Mouse (Mus musculus): ENCODE measurements around the gene Ece1.
A peak's percentile ranks its signal among the peaks of the same experiment; 100 is the strongest.

The Ece1 gene

GRCm38 (mm10) chr4:137855741-137856341 is 6.2 kb upstream of the Ece1 start:
- no peak for DNase-seq (ENCODE audit: low spot score)

DNA sequence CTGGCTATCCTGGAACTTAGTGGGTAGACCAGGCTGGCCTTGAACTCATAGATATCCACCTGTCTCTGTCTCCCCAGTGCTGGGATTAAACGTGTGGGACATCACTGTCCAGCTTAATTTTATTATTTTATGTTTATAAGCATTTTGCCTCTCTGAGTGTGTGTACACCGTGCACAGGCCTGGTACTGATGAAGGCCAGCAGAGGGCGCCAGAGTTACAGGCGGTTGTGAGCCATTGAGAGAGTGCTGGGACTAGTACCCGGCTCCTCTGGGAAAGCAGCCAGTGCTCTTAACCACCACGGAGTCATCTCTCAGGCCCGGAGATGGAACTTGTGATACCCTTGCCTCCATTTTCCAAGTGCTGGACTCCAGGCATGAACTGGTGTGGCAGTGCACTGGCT is 4.9 kb upstream of the Ece1 start:
- peak; percentile 45 for DNase-seq (ENCODE audit: low spot score)

GRCm38 (mm10) chr4:137858371-137858770 is 3.7 kb upstream of the Ece1 start:
- no peak for DNase-seq (ENCODE audit: low spot score)

DNA sequence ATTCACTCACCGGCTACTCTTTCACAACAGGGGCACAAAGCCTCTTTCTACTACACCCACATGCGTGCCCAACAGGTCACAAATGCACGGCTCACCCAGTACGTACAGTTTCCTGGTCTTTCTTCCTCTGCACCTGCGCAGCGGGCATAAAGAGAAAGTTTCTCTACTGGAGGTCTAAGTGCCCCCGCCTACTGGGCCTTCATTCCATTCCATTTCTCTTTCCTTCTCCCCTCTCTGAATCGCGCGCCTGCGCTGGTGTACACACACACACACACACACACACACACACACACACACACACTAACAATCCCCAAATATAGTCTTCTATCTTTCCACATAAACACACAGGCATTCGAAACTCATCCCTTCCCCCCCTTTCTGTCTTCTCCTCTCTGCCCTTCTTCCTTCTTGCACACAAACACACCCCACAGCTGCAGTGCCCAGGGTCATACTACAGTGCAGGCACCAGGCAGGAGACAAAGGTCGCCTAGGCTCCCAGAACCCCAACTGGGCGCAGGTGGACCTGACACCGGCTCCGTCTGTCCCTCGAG is 501 bp upstream of the Ece1 start:
- DNase-seq (ENCODE audit: low spot score) = no peak

GRCm38 (mm10) chr4:137862516-137863240 is 641 bp downstream of the Ece1 start:
- no peak for DNase-seq (ENCODE audit: low spot score)

DNA sequence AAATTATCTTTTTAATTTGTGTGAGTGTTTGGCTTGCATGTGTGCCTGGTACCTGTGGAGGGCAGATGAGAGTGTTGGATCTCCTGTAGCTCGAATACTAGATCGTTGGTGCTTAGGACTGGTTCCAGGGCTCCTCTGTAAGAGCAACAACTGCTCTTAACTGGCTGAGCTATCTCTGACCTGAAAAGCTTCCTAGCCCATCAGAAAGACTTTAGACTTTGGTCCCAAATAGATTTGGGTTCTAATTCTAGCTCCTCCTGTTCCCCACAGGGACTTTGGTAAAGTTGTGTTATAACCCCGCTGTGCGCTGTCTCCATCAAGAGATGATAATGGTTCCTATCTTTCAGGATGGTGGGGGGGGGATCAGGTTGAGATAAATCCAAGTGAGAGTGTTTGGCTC is 2.0 kb downstream of the Ece1 start:
- no peak for DNase-seq (ENCODE audit: low spot score)

- no peak for DNase-seq (ENCODE audit: low spot score)
Observed at GRCm38 (mm10) chr4:137864769-137865168, 2.7 kb downstream of the Ece1 start.

DNA sequence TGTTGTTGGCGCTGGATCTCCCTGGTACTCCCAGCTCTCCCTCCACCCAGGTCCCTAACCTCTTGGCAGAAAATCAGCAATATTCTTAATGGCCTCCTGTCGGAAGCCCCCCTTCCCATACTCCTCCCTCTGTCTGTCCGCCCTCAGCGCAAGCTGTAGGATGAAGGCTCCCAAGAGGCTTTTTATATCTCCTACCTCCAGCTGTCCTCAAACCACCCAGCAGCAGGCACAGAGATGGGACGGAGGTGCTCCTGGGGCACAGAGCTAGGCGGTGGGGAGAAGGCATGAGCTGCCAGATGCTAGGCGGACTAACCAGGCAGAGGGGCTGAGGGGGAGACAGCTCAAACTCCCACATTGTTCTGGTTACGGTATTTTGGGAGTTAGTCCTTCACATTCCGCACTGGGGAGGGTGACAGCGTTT is 3.2 kb downstream of the Ece1 start:
- no peak for DNase-seq (ENCODE audit: low spot score)

- DNase-seq (ENCODE audit: low spot score) = peak; percentile 52
Observed at GRCm38 (mm10) chr4:137866206-137866863, 4.3 kb downstream of the Ece1 start.

GRCm38 (mm10) chr4:137867225-137867624 is 5.2 kb downstream of the Ece1 start:
- no peak for DNase-seq (ENCODE audit: low spot score)

DNA sequence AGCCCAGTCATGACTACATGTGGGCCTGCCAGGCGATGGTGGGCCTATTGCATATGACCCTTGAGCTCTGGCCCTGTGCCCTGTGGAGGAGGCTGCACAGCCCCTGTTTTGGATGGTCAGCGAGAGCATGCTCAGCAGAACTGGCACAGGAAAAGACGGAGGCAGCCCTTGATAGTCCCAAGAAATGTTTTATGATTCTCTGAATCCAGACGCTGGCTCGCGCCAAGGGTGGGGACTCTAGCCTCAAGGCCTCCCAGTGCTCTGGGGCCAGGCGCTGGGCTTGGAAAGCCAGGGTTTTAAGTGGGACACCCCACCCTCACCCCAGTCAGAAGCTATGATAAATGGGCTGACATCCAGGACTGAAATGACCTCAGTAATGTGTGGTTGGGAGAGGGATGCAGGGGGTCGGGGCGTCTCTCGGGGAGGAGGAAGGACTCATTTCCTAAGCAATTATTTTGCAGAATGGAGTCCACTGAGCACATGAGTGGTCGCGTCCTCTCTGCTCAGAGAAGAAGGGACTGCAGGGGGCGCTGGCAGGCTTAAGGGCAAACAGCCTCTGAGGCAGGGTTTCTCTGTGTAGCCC is 5.7 kb downstream of the Ece1 start:
- no peak for DNase-seq (ENCODE audit: low spot score)

DNA sequence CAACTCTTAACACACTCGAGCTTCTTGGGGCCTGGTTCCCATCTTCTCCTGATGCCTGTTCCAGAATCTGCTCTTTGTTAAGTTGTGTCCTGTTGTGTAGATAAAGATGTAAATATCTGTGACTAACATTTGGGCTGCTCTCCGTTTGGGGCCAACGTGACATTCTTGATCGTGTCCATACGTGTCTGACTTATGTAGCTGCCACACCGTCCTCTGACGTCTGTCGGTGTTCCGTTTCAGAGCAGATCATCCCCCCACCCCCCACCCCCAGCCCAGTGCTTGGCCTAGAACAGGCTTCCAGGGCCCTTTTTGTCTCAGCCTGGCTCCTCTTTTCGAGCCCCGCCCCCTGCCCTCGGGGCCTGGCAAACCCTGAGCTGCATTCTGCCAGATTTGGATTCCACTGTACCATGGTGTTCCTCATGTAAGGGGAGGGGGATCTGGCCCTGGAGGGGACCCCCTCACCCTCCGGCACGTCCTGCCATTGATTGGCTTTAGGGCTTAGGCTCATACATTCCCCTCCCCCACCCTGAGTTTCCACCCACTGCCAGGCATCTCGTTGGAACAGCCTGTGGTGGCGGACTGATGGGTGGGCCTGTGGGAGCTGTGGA is 7.7 kb downstream of the Ece1 start:
- DNase-seq (ENCODE audit: low spot score) = peak; percentile 48

- DNase-seq (ENCODE audit: low spot score) = no peak
Observed at GRCm38 (mm10) chr4:137870979-137871378, 8.9 kb downstream of the Ece1 start.

DNA sequence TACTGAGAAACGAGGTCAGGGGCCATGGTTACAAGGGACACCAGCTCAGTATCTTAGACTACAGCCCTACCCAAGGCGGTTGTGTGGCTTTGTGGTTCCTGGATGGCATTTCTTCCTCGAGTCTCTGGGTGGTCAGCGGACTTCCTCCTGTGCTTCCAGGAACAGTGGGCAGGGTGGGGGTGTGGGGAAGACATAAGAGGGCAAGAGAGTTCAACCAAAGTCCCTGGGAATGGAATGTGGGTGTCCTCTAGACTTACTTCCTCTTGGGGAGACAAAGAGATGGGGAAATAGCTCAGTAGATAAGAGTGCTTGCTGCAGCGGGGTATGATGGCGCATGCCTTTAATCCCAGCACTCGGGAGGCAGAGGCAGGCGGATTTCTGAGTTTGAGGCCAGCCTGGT is 9.4 kb downstream of the Ece1 start:
- DNase-seq (ENCODE audit: low spot score) = no peak

- DNase-seq (ENCODE audit: low spot score) = no peak
Observed at GRCm38 (mm10) chr4:137874337-137874736, 12.3 kb downstream of the Ece1 start.

GRCm38 (mm10) chr4:137874826-137875225 is 12.8 kb downstream of the Ece1 start:
- DNase-seq (ENCODE audit: low spot score) = no peak

DNA sequence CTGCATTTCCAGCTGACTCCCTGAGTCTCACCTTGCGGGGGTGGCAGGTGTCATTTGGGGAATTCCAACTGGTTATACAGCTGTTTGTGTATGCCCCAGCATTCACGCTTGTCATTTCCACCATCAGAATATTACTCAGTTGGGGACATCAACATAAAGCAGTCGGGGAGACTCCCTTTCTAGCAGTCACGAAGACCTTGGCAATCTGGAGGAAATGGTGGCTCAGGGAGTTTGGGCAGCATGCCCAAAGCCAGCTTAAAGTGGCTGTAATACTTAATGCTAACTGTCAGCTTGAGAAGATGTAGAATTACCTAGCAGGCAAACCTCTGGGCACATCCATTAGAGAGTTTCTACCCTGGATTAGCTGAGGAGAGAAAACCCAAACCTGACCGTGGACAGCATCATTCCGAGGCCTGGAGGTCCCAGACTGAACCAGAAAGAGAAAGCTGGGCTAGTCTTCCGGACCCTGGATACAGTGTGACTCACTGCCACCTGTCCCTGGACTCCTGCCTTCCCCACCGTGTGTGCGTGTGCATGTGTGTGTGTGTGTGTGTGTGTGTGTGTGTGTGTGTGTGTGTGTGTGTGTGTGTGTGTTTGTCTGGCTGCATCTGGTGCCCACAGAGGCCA is 13.5 kb downstream of the Ece1 start:
- DNase-seq (ENCODE audit: low spot score) = peak; percentile 33

- DNase-seq (ENCODE audit: low spot score) = no peak
Observed at GRCm38 (mm10) chr4:137876834-137877233, 14.8 kb downstream of the Ece1 start.

DNA sequence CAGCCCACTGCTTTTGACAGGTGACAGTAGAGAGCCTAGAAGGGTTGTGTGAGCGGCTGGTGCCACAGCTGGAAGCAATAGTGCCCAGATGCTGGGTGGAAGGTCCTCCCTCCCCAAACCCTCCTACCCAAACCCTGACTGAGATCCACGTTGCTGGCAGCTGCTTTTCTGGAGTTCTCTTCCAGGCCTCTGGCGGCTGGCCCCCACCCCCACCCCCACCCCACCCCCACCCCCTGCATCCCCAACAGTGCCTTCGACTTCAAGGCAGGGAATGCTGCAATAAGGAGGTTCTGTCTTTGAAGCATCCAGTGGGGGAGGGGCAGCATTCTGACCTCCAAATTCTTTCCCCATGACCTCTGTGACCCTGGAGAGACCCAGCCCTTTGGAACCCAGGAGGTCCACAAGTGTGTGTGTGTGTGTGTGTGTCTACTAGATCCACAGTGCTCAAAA is 15.4 kb downstream of the Ece1 start:
- DNase-seq (ENCODE audit: low spot score) = no peak

DNA sequence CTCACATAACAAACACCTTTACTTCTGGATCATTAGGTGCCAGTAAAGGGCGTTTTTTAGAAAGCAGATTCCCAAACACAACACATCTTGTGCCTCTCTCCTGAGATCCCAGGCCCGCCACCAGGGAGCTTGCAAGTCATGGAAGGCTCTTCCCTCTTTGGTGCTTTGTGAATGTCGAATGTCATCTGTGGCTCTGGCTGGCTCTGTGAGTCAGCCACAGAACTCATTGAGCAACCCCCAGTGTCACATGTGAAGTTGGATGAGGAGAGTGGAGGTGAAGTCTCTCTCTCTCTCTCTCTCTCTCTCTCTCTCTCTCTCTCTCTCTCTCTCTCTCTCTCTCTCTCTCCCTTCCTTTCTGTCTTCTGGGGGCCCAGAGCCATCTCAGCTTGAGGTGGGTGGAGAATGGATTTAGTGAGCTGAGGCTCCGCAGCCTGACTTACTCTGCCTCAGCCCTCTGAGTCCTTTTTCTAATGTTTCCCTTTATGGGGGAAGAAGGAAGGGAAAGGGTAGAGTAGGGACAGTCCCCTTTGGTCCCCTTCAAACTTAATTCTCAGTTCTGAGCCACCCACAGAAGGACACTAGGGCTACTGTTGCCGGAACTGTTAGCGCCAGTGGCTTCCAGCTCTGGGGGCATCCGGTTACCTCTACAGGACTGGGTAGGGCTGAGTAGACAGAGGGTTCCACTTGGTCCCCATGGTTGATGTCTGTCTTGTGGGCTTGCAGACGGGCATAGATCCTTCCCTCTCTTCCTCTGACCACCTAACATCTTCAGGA is 17.5 kb downstream of the Ece1 start:
- DNase-seq (ENCODE audit: low spot score) = no peak

DNA sequence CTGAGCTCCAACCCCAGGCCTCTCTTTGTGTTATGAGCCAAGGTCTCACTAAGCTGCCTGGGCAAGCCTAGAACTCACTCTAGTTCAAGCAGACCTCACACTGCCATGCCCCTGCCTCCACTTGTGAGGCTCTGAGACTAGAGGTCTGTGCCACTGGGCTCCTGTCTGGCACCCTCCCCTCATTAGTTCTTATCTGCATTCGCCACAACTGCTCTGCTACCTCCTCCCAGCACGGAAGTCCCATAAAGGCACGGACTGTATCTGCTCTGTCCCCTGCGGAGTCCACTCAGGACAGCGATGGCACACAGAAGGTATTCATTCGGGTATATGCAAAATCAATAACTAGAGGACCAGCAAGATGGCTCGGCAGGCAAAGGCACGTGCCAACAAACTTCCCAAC is 19.4 kb downstream of the Ece1 start:
- no peak for DNase-seq (ENCODE audit: low spot score)

Data from MN1 (cell line).